Mouse (Mus musculus): ENCODE measurements at regions not wholly inside any gene's neighbourhood (a gene's known extent, or its start where the extent isn't known, plus 50 kb on each side); places are given as distances from the start of the nearest gene placed in this dataset.

DNA sequence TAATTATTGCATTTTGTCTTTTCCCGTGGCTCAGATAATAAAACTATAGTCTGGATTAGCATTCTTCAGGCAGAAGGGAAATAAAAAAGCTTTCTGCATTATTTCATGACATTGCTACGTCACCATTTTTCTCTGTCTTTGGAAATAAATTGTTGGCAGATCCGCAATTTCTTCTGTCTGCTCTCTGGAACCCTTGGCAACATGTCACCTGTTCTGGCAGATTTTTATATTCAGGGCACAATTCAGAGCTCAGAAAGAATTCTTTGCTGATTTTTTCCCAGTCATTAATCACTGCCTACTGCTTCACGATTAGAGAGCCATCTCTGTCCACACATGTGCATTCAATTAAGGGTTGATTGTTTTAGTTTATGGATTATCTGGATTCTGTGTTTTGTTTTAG is 460.5 kb downstream of the Cdh8 start:
- DNase-seq (ENCODE audit: low read depth, low spot score) = no peak

DNA sequence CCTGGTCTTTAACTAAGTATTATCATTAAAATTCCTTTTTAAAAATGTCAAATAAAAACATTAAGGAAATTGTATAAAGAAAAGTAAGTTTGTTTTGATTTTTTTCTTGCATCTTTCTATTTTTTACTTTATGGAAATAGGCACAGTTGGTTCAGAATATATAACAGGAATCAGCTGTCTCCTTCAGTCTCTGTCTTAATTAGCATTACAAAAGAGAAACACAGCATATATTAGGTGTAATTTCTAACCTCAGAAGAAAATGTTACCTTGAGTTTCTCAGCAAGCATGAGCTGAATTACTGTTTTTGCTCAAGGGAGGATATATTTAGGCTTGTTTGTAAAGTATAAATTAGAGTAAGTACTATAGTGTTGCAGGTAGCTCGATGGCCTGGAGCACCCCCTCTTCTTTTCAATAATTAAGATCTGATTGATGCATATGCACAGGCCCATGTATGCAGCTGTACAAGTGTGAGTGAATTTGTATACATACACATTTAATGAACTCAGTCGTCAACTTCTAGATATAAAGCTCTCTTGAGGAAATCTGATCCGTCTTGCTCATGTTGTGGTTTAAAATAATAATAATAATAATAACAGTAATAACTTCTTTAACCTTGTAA is 503.0 kb downstream of the Cdh8 start:
- no peak for DNase-seq (ENCODE audit: low read depth, low spot score)

DNA sequence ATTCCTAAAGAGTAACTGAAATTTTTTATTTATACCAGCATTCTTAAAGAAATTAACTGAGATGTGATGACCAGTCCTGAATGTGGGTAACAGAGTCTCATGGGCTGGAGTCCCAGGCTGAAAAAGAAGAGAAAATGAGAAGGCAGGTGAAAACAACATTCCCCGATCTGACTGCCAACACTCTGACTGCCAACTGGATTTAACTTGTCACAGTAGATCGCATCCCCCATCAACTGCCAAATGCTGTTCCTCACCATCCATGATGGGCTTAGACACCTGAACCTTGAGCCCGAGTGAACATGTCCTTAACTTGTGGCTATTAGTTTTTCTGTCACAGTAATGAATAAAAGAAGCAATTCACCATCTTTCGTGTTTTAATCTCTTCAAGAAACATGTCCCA is 522.9 kb downstream of the Cdh8 start:
- DNase-seq (ENCODE audit: low read depth, low spot score) = no peak

DNA sequence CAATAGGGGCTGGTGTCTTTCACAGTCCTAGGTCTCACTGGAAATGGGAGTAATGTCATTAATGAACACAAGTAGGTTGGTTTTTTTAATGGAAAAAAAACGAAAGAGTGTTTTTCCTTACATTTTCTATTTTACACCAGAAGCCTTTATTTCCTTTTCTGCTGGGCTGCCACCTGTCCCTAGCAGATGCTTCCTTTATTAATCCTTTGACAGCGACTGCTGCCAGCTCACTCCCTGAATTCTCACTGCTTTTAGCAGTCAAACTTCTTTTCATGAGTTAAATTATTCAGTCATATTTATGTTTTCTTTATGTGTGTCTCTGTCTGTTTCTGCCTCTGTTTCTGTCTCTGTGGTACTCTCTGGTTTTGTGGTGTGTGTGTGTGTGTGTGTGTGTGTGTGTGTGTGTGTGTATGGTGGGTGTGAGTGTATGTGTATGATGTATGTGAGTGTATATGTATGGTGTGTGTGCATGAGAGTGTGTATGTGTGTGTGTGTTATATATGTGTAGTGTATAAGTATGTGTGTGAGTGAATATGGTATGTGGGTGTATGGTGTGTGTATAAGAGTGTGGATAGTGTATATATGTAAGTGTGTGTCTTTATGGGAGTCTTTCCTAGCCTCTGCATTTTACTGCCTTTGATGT is 554.5 kb downstream of the Cdh8 start:
- no peak for DNase-seq (ENCODE audit: low read depth, low spot score)

DNA sequence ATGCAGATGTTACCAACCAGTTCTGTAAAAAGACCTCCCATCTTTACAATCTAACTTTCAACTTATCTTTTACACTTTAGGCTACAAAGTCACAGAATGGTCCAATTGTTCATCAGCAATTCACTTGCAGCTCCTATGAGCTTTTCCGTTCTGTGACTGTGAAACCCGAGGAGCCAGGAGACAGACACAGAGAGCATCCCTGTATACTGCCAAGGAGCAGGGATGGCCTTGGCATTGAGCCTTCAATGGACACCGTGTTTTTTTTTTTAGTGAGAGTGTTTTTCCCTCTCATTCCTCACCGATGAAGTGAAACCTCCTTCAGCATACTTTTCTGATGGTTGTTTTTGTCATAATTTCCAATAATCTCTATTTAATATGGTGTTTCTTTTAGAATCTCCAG is 555.1 kb downstream of the Cdh8 start:
- no peak for DNase-seq (ENCODE audit: low read depth, low spot score)

DNA sequence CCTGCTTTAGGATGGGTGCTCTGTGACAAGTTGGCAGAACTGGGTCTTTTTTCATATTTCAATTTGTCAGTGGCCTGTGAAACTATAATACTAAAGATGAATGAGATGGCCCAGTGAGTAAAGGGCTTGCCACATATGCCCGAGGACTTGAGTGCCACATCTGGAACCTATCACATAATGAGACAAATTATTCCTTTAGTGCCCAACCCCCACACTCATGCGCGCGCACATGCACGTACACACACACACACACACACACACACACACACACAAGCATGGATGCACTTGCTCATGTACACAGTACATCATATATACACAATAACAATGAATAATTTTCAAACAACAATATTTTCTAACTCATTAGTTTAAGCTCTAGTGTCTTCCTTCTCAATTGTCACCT is 555.9 kb downstream of the Cdh8 start:
- no peak for DNase-seq (ENCODE audit: low read depth, low spot score)

DNA sequence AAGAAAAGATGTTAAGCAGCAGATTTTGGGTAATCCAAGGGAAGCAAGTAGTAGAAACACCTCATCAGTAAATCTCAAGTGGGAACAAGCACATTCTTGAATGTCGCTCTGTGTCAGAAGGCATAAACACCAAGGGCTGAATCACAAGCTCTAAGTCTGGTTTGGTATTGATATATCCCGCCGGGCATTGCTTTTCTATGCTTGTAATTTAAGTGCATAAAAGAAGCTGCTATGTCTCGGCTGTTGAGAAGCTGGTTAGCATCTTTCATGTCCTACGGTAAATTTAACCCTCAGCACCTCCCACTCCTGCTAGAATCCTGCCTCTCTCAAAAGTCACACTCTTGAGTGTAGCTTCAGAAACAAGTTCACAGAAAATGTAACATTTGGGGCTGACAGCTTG is 586.8 kb downstream of the Cdh8 start:
- no peak for DNase-seq (ENCODE audit: low read depth, low spot score)

DNA sequence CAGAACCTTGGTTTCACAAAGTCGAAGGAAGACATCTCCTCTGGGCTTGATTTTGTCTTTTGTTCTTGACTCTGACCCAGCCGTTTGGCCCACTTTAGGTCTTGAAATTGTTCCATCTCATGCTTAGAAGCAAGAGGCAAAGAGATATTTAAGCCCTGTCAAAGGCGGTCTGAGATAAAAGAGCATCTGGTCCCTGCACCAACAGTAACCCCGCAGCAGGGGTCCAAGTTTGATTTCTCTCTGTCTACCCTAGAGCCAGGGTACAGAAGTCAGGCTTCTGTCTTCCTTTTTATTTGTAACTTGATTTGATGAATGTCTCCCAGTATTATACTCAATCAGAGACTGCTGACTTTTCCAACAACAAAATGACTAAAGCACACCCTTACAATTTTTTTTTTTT is 587.3 kb downstream of the Cdh8 start:
- DNase-seq (ENCODE audit: low read depth, low spot score) = no peak

DNA sequence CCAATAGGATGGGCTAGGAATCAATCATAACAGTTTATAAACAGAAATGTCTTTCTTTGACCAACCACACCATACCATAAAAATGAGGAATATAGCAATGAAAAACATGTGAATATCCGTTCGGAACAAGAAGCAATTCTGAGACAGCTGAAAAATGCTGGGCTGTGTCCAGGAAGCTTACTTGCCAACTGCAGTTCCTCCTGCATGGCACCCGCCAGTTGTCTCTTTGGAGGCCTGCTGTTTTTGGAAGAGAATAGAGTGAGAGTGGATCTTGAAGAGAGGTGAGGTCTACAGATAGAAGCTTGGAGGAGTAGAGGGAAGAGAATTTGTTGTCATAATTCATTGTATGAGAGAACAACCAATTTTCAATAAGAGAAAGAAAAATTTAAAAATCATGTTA is 604.3 kb downstream of the Cdh8 start:
- DNase-seq (ENCODE audit: low read depth, low spot score) = no peak

DNA sequence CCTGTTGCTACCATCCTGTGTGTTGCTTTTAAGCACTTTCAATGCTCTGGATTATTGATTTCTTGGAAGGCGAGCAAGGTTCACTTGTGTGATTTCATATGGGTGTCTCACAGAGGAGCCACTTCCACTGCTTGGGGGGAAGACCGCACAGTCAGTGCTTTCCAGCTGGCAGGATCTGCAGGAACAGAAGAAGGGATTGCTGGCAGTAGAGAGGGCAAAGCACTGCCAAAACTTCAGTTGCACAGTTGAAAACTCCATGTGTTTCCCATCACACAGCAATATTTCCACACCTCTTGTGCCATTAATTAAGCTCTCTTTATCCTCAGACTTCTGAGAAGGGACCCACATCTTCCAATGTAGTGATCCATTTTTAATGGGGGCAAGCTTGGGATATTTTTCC is 618.8 kb downstream of the Cdh8 start:
- no peak for DNase-seq (ENCODE audit: low read depth, low spot score)

DNA sequence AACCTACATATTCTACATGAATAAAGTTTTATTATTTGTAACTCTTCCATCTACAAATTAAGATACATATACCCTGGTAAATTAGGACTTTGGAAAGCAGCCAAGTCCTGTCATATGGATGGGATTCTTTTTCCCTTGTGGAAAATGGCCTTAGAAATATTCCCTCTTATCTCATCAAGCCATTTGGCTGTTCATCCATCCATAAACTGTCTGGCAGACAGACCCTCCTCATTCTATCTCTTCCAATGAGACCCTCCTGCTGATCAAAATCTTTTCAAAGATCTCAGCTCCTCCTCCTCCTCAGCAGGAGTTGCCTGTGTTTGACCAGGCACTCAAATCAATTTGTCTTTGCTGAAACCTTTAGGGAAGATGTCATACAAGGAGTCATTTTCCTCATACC is 649.2 kb downstream of the Cdh8 start:
- DNase-seq (ENCODE audit: low read depth, low spot score) = no peak

DNA sequence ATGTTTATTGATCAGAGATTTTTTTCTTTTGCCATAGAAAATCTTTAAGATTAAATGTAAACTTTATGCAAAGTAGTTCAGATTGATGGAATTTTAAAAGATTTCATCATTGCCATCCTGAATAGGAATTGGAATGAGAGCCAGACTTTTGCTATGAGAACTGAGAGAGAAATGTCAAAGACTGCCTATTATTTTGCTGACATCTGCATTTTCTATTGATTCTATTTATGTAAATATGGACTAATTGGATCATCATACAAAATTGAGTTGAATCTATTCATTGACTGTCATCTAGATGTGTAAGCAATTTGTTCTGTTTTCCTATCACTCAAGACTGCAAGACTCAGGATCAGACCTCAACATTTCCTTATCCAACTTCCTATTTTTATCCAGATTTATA is 659.7 kb downstream of the Cdh8 start:
- DNase-seq (ENCODE audit: low read depth, low spot score) = no peak

DNA sequence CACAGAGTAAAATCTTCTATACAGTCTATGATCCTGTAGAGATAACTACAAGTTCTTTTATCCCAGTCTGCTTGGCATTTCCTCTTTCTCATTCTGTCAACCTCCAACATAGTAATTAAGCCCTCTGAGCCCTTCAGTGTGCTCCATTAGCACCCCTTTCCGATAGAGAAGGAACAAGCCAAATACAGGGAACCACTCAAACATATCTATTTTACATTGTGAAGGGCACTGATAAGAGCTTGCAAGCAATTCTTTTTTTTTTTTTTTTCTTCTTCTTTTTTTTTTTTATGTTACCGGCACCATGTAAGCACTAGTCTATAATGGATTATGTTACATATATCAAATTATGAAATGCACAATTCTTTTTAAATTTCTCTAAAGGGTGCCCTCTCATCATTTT is 660.5 kb downstream of the Cdh8 start:
- no peak for DNase-seq (ENCODE audit: low read depth, low spot score)

DNA sequence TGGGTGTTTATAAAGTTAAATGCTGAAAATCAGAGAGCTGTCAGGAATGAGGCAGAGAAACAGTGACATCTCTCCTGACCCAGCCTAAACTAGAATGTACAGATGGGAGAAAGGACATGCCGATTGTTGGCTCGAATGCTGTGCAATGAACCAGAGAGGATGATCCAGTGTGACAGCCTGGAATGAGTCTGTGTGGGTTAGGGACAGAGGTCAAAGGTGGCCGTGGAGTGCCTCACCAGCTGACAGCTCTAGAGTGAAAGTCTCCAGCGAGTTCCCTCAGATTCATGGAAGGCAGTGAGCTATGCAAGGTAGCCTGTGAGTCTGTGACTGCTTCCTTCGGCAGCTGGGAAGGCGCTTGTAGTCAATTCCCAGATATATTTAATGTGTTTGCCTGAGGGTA is 663.9 kb downstream of the Cdh8 start:
- no peak for DNase-seq (ENCODE audit: low read depth, low spot score)

DNA sequence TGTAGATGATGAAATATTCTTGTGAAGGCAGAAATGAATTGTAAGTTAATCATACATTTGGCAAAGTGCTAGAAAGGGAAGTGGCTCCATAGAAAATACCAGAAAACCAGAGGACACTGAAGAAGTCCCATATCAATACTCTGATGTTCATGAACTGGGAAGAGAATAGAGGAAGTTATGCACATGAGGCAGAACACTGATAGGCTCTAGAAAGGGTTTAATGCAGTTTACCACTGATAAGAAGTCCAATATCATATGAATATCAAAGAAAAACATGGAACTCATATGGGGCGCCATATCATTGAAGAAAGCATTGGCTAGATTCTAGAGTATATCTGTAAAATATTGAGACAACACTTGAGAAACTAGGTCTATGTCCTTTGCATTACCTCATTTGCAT is 708.5 kb downstream of the Cdh8 start:
- DNase-seq (ENCODE audit: low read depth, low spot score) = no peak

DNA sequence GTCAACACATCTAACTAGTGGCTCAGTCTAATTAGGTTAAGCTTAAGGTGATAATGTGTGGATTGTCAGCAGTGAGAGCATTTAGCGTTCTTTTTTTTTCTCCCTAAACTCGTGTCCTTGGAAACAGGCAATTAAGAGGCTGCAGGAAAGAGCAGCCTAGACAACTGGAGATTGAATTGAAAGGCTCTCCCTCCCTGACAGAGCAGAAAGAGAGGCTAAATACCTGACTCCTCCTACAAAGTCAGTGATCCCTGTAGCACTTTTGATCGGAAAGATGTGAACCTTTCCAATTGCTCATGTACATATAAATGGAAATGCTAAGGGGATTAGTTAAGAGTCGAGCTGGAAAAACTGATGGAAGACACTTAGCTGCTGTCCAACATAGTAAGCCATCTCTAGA is 710.1 kb downstream of the Cdh8 start:
- DNase-seq (ENCODE audit: low read depth, low spot score) = no peak

DNA sequence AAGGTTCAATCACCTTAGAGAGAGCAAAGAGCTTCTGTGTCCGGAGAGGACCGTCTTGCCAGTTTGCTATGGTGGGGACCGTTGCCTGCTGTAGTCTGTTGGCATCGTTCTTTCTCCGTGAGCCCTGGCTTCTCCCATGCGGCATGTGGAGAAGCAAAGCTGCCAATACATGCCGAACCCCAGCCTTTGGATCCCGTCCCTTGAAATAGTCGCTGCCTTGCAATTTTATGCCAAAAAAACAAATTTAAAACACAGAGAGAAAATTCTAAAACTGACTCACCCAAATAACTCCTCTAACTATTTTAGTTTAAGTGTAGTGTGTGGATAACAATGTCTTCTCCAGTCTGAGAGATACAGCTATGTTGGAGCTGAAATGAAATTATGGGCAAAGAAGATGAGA is 731.1 kb downstream of the Cdh8 start:
- no peak for DNase-seq (ENCODE audit: low read depth, low spot score)

DNA sequence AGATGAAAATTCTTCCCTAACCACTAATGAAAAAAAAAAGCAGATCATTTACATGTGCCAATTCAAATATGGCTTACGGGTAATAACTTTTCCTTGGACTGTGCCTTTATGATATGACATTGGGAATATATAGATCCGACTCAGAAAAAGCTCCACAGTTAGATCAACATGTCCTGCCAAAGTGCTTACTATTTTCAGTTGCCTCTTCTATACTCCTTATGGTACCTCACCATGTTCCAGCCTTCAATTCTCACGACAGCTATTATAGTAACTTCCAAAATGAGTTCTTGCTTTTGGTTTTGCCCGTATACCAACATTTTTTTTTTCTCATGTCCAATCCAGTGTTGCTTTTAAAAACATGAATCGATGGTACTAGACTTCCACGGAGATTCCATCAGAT is 731.7 kb downstream of the Cdh8 start:
- no peak for DNase-seq (ENCODE audit: low read depth, low spot score)

DNA sequence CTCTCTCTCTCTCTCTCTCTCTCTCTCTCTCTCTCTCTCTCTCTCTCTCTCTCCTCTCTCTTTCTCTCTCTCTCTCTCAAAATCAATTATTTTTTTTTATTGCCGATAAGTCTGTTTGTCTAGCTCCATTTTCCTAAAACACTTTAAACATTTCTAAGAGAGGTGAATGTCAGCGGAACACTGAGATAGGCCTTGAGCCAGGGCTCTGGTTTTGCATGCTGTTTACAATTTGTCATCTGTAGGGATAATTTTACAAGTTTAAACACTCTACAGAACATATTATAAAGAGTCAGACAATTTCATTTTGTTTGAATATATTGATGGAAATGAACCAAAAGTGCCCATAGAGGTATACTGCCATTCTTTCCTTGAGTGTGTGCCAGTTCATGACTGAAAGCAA is 736.2 kb downstream of the Cdh8 start:
- no peak for DNase-seq (ENCODE audit: low read depth, low spot score)

DNA sequence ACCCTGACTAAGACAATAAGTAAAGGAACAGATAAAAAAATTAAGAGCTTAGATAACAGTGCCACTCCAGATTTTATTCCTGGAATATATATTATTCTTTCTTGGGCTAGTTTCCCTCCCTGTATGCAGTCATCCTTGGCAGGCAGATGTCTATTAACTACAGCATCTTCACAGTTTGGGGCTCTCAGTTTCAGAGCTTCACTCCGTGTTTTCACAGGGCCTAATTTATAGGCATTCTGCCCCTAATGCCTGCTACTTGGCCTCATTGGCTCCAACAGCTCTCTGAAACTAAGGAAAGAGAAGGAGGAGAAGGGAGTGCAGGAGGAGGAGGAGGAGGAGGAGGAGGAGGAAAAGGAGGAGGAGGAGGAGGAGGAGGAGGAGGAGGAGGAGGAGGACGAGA is 757.0 kb downstream of the Cdh8 start:
- DNase-seq (ENCODE audit: low read depth, low spot score) = no peak

DNA sequence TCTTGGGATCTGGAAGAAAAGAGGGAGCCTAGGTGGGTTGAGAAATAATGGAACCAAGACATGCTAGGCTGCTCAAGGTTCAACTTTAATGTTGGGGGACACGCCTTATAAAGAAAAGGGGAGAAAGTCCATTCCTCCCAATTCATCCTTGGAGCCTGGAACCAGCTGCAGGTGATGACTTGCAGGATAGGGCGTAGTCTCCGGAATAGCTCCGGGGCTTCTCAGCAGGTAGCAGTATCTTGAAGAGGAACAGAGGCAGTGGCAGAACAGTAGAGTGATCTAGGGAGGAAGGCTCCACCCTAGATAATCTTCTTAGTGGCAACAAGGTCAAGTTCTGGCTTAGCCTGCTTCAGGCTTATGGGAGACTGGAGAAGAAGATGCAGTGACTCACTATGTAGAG is 764.0 kb downstream of the Cdh8 start:
- DNase-seq (ENCODE audit: low read depth, low spot score) = peak; percentile 31

DNA sequence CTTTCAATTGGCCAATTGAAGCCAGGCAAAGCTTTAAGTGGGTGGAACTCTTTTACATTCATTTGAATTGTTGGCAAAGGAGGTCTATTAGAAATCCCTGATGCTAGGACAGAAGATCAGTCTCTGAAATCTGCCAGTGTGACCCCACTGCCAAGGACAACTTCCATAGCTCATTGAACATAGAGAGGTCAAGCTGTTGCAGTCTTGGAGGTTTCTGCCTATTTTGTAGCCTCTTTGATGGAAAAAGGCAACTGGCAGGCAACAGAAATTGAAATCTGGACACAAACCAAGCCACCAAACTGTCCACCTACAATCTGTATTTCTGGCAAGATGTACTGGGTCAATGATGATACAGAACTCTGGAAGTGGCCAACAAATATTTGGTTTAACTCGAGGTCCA is 765.3 kb downstream of the Cdh8 start:
- DNase-seq (ENCODE audit: low read depth, low spot score) = no peak

DNA sequence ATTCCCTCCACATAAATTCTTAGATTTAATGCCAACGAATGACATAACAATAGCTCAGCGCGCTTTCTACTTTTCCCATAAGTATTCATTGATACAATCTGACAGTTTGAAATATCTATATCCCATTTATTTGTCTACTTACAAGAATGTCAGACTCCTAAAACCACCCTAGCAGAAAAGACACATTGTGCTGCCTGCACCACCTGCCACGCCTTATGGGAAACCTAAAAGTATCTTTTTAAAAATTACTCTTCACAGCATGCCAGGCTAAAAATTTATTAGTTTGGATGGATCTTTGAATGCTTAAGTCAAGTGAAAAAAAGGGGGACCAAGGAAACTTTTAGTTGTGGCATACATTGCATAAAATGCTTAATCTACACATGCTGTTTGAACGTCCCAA is 788.1 kb downstream of the Cdh8 start:
- no peak for DNase-seq (ENCODE audit: low read depth, low spot score)

DNA sequence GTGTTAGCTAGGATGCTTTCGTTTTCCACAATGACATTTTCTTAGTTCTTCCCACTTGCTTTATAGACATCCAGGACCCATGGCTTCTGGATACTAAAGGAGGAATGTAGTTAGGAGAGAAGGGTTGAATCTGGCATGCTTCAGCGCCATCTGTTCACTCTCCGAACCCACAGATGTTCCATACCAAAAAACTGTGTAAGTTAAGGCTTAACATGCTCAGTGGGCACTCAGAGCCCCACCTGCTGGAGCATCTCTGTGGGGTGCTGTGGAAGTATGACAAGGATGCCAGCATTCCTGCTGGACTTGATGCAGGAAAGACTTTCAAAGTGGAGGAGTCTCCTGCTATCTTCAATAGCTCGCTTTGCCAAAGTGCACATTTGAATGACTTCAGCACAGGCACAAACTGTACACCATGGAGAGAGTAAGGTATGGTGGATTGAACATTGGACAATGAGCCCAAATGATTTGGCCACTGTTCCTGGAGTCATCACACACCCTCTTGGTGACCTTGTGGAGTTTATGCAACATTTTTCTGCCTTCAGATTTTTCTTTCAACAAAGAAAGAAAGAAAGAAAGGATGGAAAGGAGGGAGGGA is 802.3 kb downstream of the Cdh8 start:
- DNase-seq (ENCODE audit: low read depth, low spot score) = no peak
